Mouse (Mus musculus): ENCODE measurements around the gene Daam1. TPM values are rescaled to one million over a fixed set of nuclear protein-coding genes. Genes with fewer than 3 reads are reported as not detected.

Daam1 gene
- polyA plus RNA-seq, 1 experiment from 2014 or later, result 16.9 TPM

GRCm38 (mm10) chr12:71969439-71969838 is 138.6 kb downstream of the Daam1 start:
- no peak overlapping the region for H3K4me3 ChIP-seq
- H3K9me3 ChIP-seq, result no peaks in the 10 kb centered on the region
- no peaks in the 10 kb centered on the region for H3K27me3 ChIP-seq
- no peak overlapping the region for H3K9ac ChIP-seq (replicated peaks)
- no peak overlapping the region for H3K27ac ChIP-seq (replicated peaks)
- H3K36me3 ChIP-seq, result peaks cover 31% of the 10 kb centered on the region
- peaks cover 13% of the 10 kb centered on the region for H3K4me1 ChIP-seq
- 79% methylated on average over 9 of the region's 9 CpGs for WGBS
- ATAC-seq (ENCODE audit: low FRiP score, low read depth), result no peak
- no peak overlapping the region for H3K4me2 ChIP-seq (replicated peaks)

GRCm38 (mm10) chr12:71969941-71970629 is 139.2 kb downstream of the Daam1 start:
- WGBS, result 68% methylated on average over 12 of the region's 12 CpGs
- Histone ChIP-seq H3K9me3 (no peaks in the 10 kb centered on the region), H3K9ac (replicated peaks) (no peak overlapping the region), H3K4me1 (peaks cover 13% of the 10 kb centered on the region), H3K27ac (replicated peaks) (no peak overlapping the region), H3K4me2 (replicated peaks) (no peak overlapping the region), H3K36me3 (peaks cover 38% of the 10 kb centered on the region), H3K4me3 (no peak overlapping the region), H3K27me3 (no peaks in the 10 kb centered on the region)
- no peak for ATAC-seq (ENCODE audit: low FRiP score, low read depth)

- Histone ChIP-seq H3K9me3 (no peaks in the 10 kb centered on the region), H3K36me3 (peaks cover 47% of the 10 kb centered on the region), H3K9ac (replicated peaks) (no peak overlapping the region), H3K4me2 (replicated peaks) (no peak overlapping the region), H3K4me1 (peaks cover 13% of the 10 kb centered on the region), H3K27me3 (no peaks in the 10 kb centered on the region), H3K27ac (replicated peaks) (no peak overlapping the region), H3K4me3 (no peak overlapping the region)
- no peak for ATAC-seq (ENCODE audit: low FRiP score, low read depth)
- 92% methylated on average over 9 of the region's 9 CpGs for WGBS
Observed at GRCm38 (mm10) chr12:71970791-71971654, 140.1 kb downstream of the Daam1 start.

- Histone ChIP-seq H3K9ac (replicated peaks) (no peak overlapping the region), H3K36me3 (peaks cover 58% of the 10 kb centered on the region), H3K4me1 (peaks cover 13% of the 10 kb centered on the region), H3K27ac (replicated peaks) (no peak overlapping the region), H3K4me3 (no peak overlapping the region), H3K9me3 (no peaks in the 10 kb centered on the region), H3K4me2 (replicated peaks) (no peak overlapping the region), H3K27me3 (no peaks in the 10 kb centered on the region)
- WGBS, result 88% methylated on average over 5 of the region's 5 CpGs
- ATAC-seq (ENCODE audit: low FRiP score, low read depth), result no peak
Observed at GRCm38 (mm10) chr12:71972126-71972525, 141.2 kb downstream of the Daam1 start.

GRCm38 (mm10) chr12:71972619-71973266 is 141.9 kb downstream of the Daam1 start:
- 81% methylated on average over 12 of the region's 12 CpGs for WGBS
- Histone ChIP-seq H3K4me3 (no peak overlapping the region), H3K9ac (replicated peaks) (no peak overlapping the region), H3K4me2 (replicated peaks) (no peak overlapping the region), H3K9me3 (no peaks in the 10 kb centered on the region), H3K4me1 (peaks cover 13% of the 10 kb centered on the region), H3K36me3 (peaks cover 62% of the 10 kb centered on the region), H3K27me3 (no peaks in the 10 kb centered on the region), H3K27ac (replicated peaks) (no peak overlapping the region)
- no peak for ATAC-seq (ENCODE audit: low FRiP score, low read depth)

GRCm38 (mm10) chr12:71973577-71973976 is 142.7 kb downstream of the Daam1 start:
- H3K9ac ChIP-seq (replicated peaks), result no peak overlapping the region
- no peak overlapping the region for H3K4me2 ChIP-seq (replicated peaks)
- ATAC-seq (ENCODE audit: low FRiP score, low read depth), result no peak
- WGBS, result 67% methylated on average over 9 of the region's 9 CpGs
- H3K4me3 ChIP-seq, result no peak overlapping the region
- no peaks in the 10 kb centered on the region for H3K27me3 ChIP-seq
- peaks cover 17% of the 10 kb centered on the region for H3K4me1 ChIP-seq
- H3K27ac ChIP-seq (replicated peaks), result no peak overlapping the region
- H3K9me3 ChIP-seq, result no peaks in the 10 kb centered on the region
- peaks cover 59% of the 10 kb centered on the region for H3K36me3 ChIP-seq

- no peak overlapping the region for H3K9ac ChIP-seq (replicated peaks)
- peaks cover 10% of the 10 kb centered on the region for H3K4me1 ChIP-seq
- no peak overlapping the region for H3K4me2 ChIP-seq (replicated peaks)
- H3K4me3 ChIP-seq, result no peak overlapping the region
- H3K27me3 ChIP-seq, result no peaks in the 10 kb centered on the region
- no peak overlapping the region for H3K27ac ChIP-seq (replicated peaks)
- WGBS, result 36% methylated on average over 1 of the region's 1 CpGs
- H3K9me3 ChIP-seq, result no peaks in the 10 kb centered on the region
- no peak for ATAC-seq (ENCODE audit: low FRiP score, low read depth)
- peaks cover 72% of the 10 kb centered on the region for H3K36me3 ChIP-seq
Observed at GRCm38 (mm10) chr12:71975626-71976025, 144.7 kb downstream of the Daam1 start.

- Histone ChIP-seq H3K4me3 (no peak overlapping the region), H3K27ac (replicated peaks) (no peak overlapping the region), H3K36me3 (peaks cover 77% of the 10 kb centered on the region), H3K27me3 (no peaks in the 10 kb centered on the region), H3K9me3 (no peaks in the 10 kb centered on the region), H3K4me2 (replicated peaks) (no peak overlapping the region), H3K9ac (replicated peaks) (no peak overlapping the region), H3K4me1 (peaks cover 10% of the 10 kb centered on the region)
- WGBS, result 72% methylated on average over 7 of the region's 7 CpGs
- ATAC-seq (ENCODE audit: low FRiP score, low read depth), result no peak
Observed at GRCm38 (mm10) chr12:71976361-71976960, 145.6 kb downstream of the Daam1 start.

- Histone ChIP-seq H3K27ac (replicated peaks) (no peak overlapping the region), H3K4me3 (no peak overlapping the region), H3K4me1 (peaks cover 10% of the 10 kb centered on the region), H3K36me3 (peaks cover 76% of the 10 kb centered on the region), H3K9me3 (no peaks in the 10 kb centered on the region), H3K27me3 (no peaks in the 10 kb centered on the region), H3K4me2 (replicated peaks) (no peak overlapping the region), H3K9ac (replicated peaks) (no peak overlapping the region)
- 86% methylated on average over 7 of the region's 7 CpGs for WGBS
- ATAC-seq (ENCODE audit: low FRiP score, low read depth), result no peak
Observed at GRCm38 (mm10) chr12:71977364-71977763, 146.5 kb downstream of the Daam1 start.

GRCm38 (mm10) chr12:71978513-71979352 is 147.9 kb downstream of the Daam1 start:
- no peak overlapping the region for H3K9ac ChIP-seq (replicated peaks)
- H3K4me3 ChIP-seq, result no peak overlapping the region
- ATAC-seq (ENCODE audit: low FRiP score, low read depth), result peak; percentile 56; the same call in 1 of the 2 replicates
- no peak overlapping the region for H3K27ac ChIP-seq (replicated peaks)
- no peaks in the 10 kb centered on the region for H3K27me3 ChIP-seq
- no peaks in the 10 kb centered on the region for H3K9me3 ChIP-seq
- H3K4me1 ChIP-seq, result peaks cover 10% of the 10 kb centered on the region
- WGBS, result 27% methylated on average over 12 of the region's 12 CpGs
- H3K4me2 ChIP-seq (replicated peaks), result no peak overlapping the region
- peaks cover 78% of the 10 kb centered on the region for H3K36me3 ChIP-seq

GRCm38 (mm10) chr12:71980166-71980565 is 149.3 kb downstream of the Daam1 start:
- peaks cover 82% of the 10 kb centered on the region for H3K36me3 ChIP-seq
- no peak for ATAC-seq (ENCODE audit: low FRiP score, low read depth)
- no peaks in the 10 kb centered on the region for H3K9me3 ChIP-seq
- no peak overlapping the region for H3K4me3 ChIP-seq
- H3K27me3 ChIP-seq, result no peaks in the 10 kb centered on the region
- WGBS, result 88% methylated on average over 6 of the region's 6 CpGs
- H3K27ac ChIP-seq (replicated peaks), result no peak overlapping the region
- H3K4me1 ChIP-seq, result peaks cover 10% of the 10 kb centered on the region
- H3K9ac ChIP-seq (replicated peaks), result no peak overlapping the region
- no peak overlapping the region for H3K4me2 ChIP-seq (replicated peaks)

All from midbrain, embryonic 12.5 days (tissue).